8 mouse cellular contexts compared by ENCODE assay signal in the genomic region with DNA sequence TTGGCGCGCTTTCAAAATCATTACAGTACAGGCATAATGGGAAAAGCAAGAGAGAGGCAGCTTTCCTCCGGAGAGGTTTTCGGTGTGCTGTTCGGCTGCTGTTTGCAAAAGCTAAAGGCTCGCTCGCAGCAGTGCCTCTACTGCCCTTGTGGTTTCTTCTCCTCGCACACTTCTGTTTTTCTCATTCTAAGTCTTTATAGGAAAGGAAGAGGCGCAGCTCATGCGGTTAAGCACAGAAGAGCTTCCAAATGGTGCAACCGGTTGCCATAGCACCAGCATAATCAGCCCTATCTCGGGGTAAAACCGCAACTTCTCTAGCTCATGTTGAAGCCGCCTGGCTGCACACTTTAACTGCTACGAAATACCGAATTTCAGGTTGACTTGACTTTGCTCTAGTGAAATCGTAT. TPM values are rescaled to one million over a fixed set of nuclear protein-coding genes. Genes with fewer than 3 reads are reported as not detected.
DNase-seq lines count a peak whose midpoint lies in the region; ATAC-seq and TF ChIP-seq lines count a peak whose summit lies in the region.

No protein-coding gene starts in this region.

- H3K27me3 ChIP-seq in forebrain, embryonic 16.5 days (replicated peaks; ENCODE audit: control insufficient read depth, insufficient read depth, low read length), result no peaks in the 10 kb centered on the region
- H3K27me3 ChIP-seq in hindbrain, embryonic 10.5 days (ENCODE audit: insufficient read depth, poor library complexity, severe bottlenecking), result no peaks in the 10 kb centered on the region
- no peaks in the 10 kb centered on the region for H3K27me3 ChIP-seq in neural tube, embryonic 12.5 days (replicated peaks)

- peak overlapping the region; percentile 69 for H3K4me2 ChIP-seq in forebrain, embryonic 16.5 days (ENCODE audit: low read length)
- H3K4me2 ChIP-seq in neural tube, embryonic 12.5 days (replicated peaks), result peak overlapping the region; percentile 59

- H3K4me1 ChIP-seq in forebrain, embryonic 16.5 days (replicated peaks; ENCODE audit: control insufficient read depth, insufficient read depth, low read length), result peaks cover 6% of the 10 kb centered on the region
- peaks cover 22% of the 10 kb centered on the region for H3K4me1 ChIP-seq in hindbrain, embryonic 10.5 days (replicated peaks)
- no peaks in the 10 kb centered on the region for H3K4me1 ChIP-seq in lung, adult 2 months (ENCODE audit: control insufficient read depth, insufficient read depth, low read length)
- peaks cover 13% of the 10 kb centered on the region; the same call in 1 of the 2 replicates for H3K4me1 ChIP-seq in neural tube, embryonic 12.5 days

- no peaks in the 10 kb centered on the region for H3K9me3 ChIP-seq in forebrain, embryonic 16.5 days (ENCODE audit: control insufficient read depth, low read length)
- H3K9me3 ChIP-seq in hindbrain, embryonic 10.5 days, result no peaks in the 10 kb centered on the region
- H3K9me3 ChIP-seq in neural tube, embryonic 12.5 days, result no peaks in the 10 kb centered on the region

- no peaks in the 10 kb centered on the region for H3K36me3 ChIP-seq in forebrain, embryonic 16.5 days (ENCODE audit: control insufficient read depth, insufficient read depth)
- H3K36me3 ChIP-seq in hindbrain, embryonic 10.5 days, result no peaks in the 10 kb centered on the region
- no peaks in the 10 kb centered on the region for H3K36me3 ChIP-seq in neural tube, embryonic 12.5 days

- peak overlapping the region; percentile 47 for H3K4me3 ChIP-seq in forebrain, embryonic 16.5 days (replicated peaks; ENCODE audit: low read length)
- peak overlapping the region; percentile 34 for H3K4me3 ChIP-seq in hindbrain, embryonic 10.5 days
- no peak overlapping the region for H3K4me3 ChIP-seq in lung, adult 2 months (replicated peaks; ENCODE audit: extremely low read depth, low read depth, low read length)
- peak overlapping the region; percentile 20; the same call in 1 of the 2 replicates for H3K4me3 ChIP-seq in neural tube, embryonic 12.5 days

- ATAC-seq in forebrain, embryonic 16.5 days, result peak; percentile 98
- peak; percentile 82 for ATAC-seq in neural tube, embryonic 12.5 days (ENCODE audit: low FRiP score, low read depth)

- peak overlapping the region; percentile 46 for H3K9ac ChIP-seq in forebrain, embryonic 16.5 days (replicated peaks; ENCODE audit: low read depth, low read length)
- H3K9ac ChIP-seq in neural tube, embryonic 12.5 days, result no peak overlapping the region

- no peak for TF ChIP-seq CTCF in lung, adult 2 months (IDR thresholded peaks at IDR 0.05; ENCODE audit: insufficient read depth, low read length)

- TF ChIP-seq POLR2A in lung, adult 2 months (IDR thresholded peaks at IDR 0.05; ENCODE audit: borderline replicate concordance, extremely low read depth, low read depth, low read length), result peak; percentile 29; the same call in 1 of the 2 replicates

- H3K27ac ChIP-seq in forebrain, embryonic 16.5 days (ENCODE audit: low read length), result peak overlapping the region; percentile 81
- peak overlapping the region; percentile 83 for H3K27ac ChIP-seq in hindbrain, embryonic 10.5 days
- H3K27ac ChIP-seq in neural tube, embryonic 12.5 days, result no peak overlapping the region

- DNase-seq in CD4-positive helper T cell, adult 2 months (ENCODE audit: low read depth, low spot score), result peak; percentile 97
- peak; percentile 24 to 40 for DNase-seq in adrenal gland, postnatal 36 days
- peak; percentile 60 for DNase-seq in hindbrain, embryonic 10.5 days (ENCODE audit: low spot score)
- peak; percentile 93 for DNase-seq in layer of hippocampus, adult 9-11 months
- DNase-seq in lung, adult 2 months, result peak; percentile 15
- peak; percentile 93 for DNase-seq in telencephalon, adult 2 months (ENCODE audit: low read depth, low spot score)

- 6% methylated on average over 17 of the region's 17 CpGs for WGBS in forebrain, embryonic 16.5 days
- WGBS in hindbrain, embryonic 10.5 days, result 30% methylated on average over 17 of the region's 17 CpGs
- 40% methylated on average over 17 of the region's 17 CpGs for WGBS in lung, adult 2 months
- 19% methylated on average over 17 of the region's 17 CpGs for WGBS in neural tube, embryonic 12.5 days

RNA-seq across cellular contexts. Expression of gene Ptprc, which starts 39.1 kb away (rescaled TPM):
- total RNA-seq in adrenal gland, postnatal 36 days (2021), result 1 to 10 TPM; 4.2 to 8.5 TPM
- 0.61 and 1.1 TPM in 2 replicates for polyA plus RNA-seq in forebrain, embryonic 16.5 days (2015; fragmentation: Nextera tagmentation; extraction: Ambion mirVana)
- polyA plus RNA-seq in hindbrain, embryonic 10.5 days (2016; fragmentation: Nextera tagmentation; extraction: Ambion mirVana), result 1.3 and 1.4 TPM in 2 replicates
- polyA plus RNA-seq in lung, adult 2 months (2012; rRNA removed), result 37.0 and 38.1 TPM in 2 replicates
- 1.1 and 1.4 TPM in 2 replicates for polyA plus RNA-seq in neural tube, embryonic 12.5 days (2016; fragmentation: Nextera tagmentation; extraction: Ambion mirVana)

Comparison
In these comparisons a context has a peak if more than half of its experiments do, and no peak if none do; other contexts are left out.
1. DNase-seq: peak in every context shown above with its lines; median percentile 97 in CD4-positive helper T cell, adult 2 months; 93 in layer of hippocampus, adult 9-11 months; 93 in telencephalon, adult 2 months; 60 in hindbrain, embryonic 10.5 days; 32 in adrenal gland, postnatal 36 days; 15 in lung, adult 2 months.
2. RNA of gene Ptprc, which starts 39.1 kb away (polyA plus RNA-seq): 37.0 to 38.1 TPM in lung, adult 2 months; 1.3 to 1.4 TPM in hindbrain, embryonic 10.5 days, 1.1 to 1.4 TPM in neural tube, embryonic 12.5 days and 0.61 to 1.1 TPM in forebrain, embryonic 16.5 days; every median in the first group is over 10 times any median in the second.